Mouse (Mus musculus): ENCODE results near the gene Tmem44. TPM values are rescaled to one million over a fixed set of nuclear protein-coding genes. Genes with fewer than 3 reads are reported as not detected.

The Tmem44 gene
- total RNA-seq, 2 experiments from 2014 or later = 2.3 to 2.5 TPM

GRCm38 (mm10) chr16:30517666-30518283 lies 32.9 kb downstream of the Tmem44 start:
- no peak for DNase-seq

- no peak for DNase-seq
These were observed 33.6 kb downstream of the Tmem44 start for GRCm38 (mm10) chr16:30516993-30517392.

- DNase-seq = no peak
These were observed 35.2 kb downstream of the Tmem44 start for GRCm38 (mm10) chr16:30515418-30515817.

GRCm38 (mm10) chr16:30513050-30514024 lies 37.3 kb downstream of the Tmem44 start:
- peak; percentile 40 for DNase-seq

- no peak for DNase-seq
These were observed 38.1 kb downstream of the Tmem44 start for GRCm38 (mm10) chr16:30512375-30513049.

- no peak for DNase-seq
These were observed 38.9 kb downstream of the Tmem44 start for GRCm38 (mm10) chr16:30511563-30512340.

- peak; percentile 88 for DNase-seq
These were observed 39.9 kb downstream of the Tmem44 start for GRCm38 (mm10) chr16:30510504-30511451.

GRCm38 (mm10) chr16:30510091-30510490 lies 40.6 kb downstream of the Tmem44 start:
- DNase-seq = no peak

- no peak for DNase-seq
These were observed 41.3 kb downstream of the Tmem44 start for GRCm38 (mm10) chr16:30509340-30509739.

- no peak for DNase-seq
These were observed 41.9 kb downstream of the Tmem44 start for GRCm38 (mm10) chr16:30508738-30509137.

GRCm38 (mm10) chr16:30507120-30507519 lies 43.5 kb downstream of the Tmem44 start:
- DNase-seq = no peak

- DNase-seq = no peak
These were observed 45.2 kb downstream of the Tmem44 start for GRCm38 (mm10) chr16:30505311-30506031.

GRCm38 (mm10) chr16:30504856-30505255 lies 45.8 kb downstream of the Tmem44 start:
- DNase-seq = no peak

GRCm38 (mm10) chr16:30503958-30504357 lies 46.7 kb downstream of the Tmem44 start:
- peak; percentile 55 for DNase-seq

- DNase-seq = peak; percentile 45
These were observed 48.3 kb downstream of the Tmem44 start for GRCm38 (mm10) chr16:30502221-30502891.

GRCm38 (mm10) chr16:30501621-30502020 lies 49.0 kb downstream of the Tmem44 start:
- DNase-seq = no peak

- no peak for DNase-seq
These were observed 50.4 kb downstream of the Tmem44 start for GRCm38 (mm10) chr16:30500223-30500622.

GRCm38 (mm10) chr16:30499126-30499857 lies 51.4 kb downstream of the Tmem44 start:
- DNase-seq = peak; percentile 42

- DNase-seq = no peak
These were observed 53.3 kb downstream of the Tmem44 start for GRCm38 (mm10) chr16:30497307-30497706.

All from gastrocnemius, postnatal 25 days (tissue).